Mouse (Mus musculus) embryonic facial prominence, embryonic 14.5 days (tissue): ENCODE measurements around the gene Scp2. TPM values are rescaled to one million over a fixed set of nuclear protein-coding genes. Genes with fewer than 3 reads are reported as not detected.

Source experiments
- ATAC-seq: fragments of 200-750 bp; cut with Nextera tagmentation; 2 replicates; pipeline ENCODE4 v1.8.0; 2017; ENCODE audit warnings: low read depth, moderate number of reproducible peaks, moderate TSS enrichment
- DNase-seq: peaks from one replicate; pipeline ENCODE4 v3.0.0-alpha.2; 2015; ENCODE audit warnings: low spot score
- H3K27ac ChIP-seq: fragments of 300-500 bp; sonication (generic); replicated peaks from 2 replicates; pipeline ENCODE4 v1.5.1; 2014; ENCODE audit warnings: low read depth, mild to moderate bottlenecking, low read length, moderate library complexity
- H3K27me3 ChIP-seq: fragments of 300-500 bp; sonication (generic); replicated peaks from 2 replicates; pipeline ENCODE4 v1.6.1; 2014; ENCODE audit warnings: low read length; ENCODE audit not compliant: control insufficient read depth, insufficient read depth
- H3K36me3 ChIP-seq: fragments of 300-500 bp; sonication (generic); 2 replicates; pipeline ENCODE4 v1.6.1; 2014; ENCODE audit warnings: low read length, mixed read lengths; ENCODE audit not compliant: control insufficient read depth, insufficient read depth
- H3K4me1 ChIP-seq: fragments of 300-500 bp; sonication (generic); 2 replicates; pipeline ENCODE4 v1.6.1; 2014; ENCODE audit warnings: antibody characterized with exemption, low read length; ENCODE audit not compliant: control insufficient read depth, insufficient read depth
- H3K4me2 ChIP-seq: fragments of 300-500 bp; sonication (generic); 2 replicates; pipeline ENCODE4 v1.6.1; 2014; ENCODE audit warnings: low read depth, mild to moderate bottlenecking, low read length, moderate library complexity, mixed read lengths
- H3K4me3 ChIP-seq: fragments of 300-500 bp; sonication (generic); 2 replicates; pipeline ENCODE4 v1.5.1; 2014; ENCODE audit warnings: low read depth, mild to moderate bottlenecking, low read length
- H3K9ac ChIP-seq: fragments of 300-500 bp; sonication (generic); 2 replicates; pipeline ENCODE4 v1.6.1; 2014; ENCODE audit warnings: low read depth, mild to moderate bottlenecking, low read length, moderate library complexity, mixed read lengths
- H3K9me3 ChIP-seq: fragments of 300-500 bp; sonication (generic); 2 replicates; pipeline ENCODE4 v1.6.1; 2016; ENCODE audit warnings: low read length; ENCODE audit not compliant: control insufficient read depth
- WGBS: fragments of 180-500 bp; shearing (Covaris S2); extraction: QIAGEN DNeasy Blood & Tissue Kit; methylation state at CpG from one replicate; pipeline ENCODE4 v1.1.7; 2014; 5-methylcytosine and 5-hydroxymethylcytosine counted together
- polyA plus RNA-seq: library from polyadenylated mRNA; unstranded; fragments of >200 nt; fragmentation: Nextera tagmentation; extraction: Ambion mirVana; gene quantifications from 2 replicates; pipeline ENCODE4 v1.2.1, GENCODE M21; 2014

Gene Scp2
- polyA plus RNA-seq, 1 experiment from 2014 or later = 200 TPM

GRCm38 (mm10) chr4:108063616-108064015, 81.2 kb downstream of the Scp2 start:
- no peak overlapping the region for H3K9ac ChIP-seq
- ATAC-seq (no peak), DNase-seq (no peak)
- no peaks in the 10 kb centered on the region for H3K9me3 ChIP-seq
- no peaks in the 10 kb centered on the region for H3K27me3 ChIP-seq
- H3K4me3 ChIP-seq = no peak overlapping the region
- 84% methylated on average over 6 of the region's 6 CpGs for WGBS
- H3K4me1 ChIP-seq = no peaks in the 10 kb centered on the region
- H3K4me2 ChIP-seq = no peak overlapping the region
- no peak overlapping the region for H3K27ac ChIP-seq
- peaks cover 57% of the 10 kb centered on the region for H3K36me3 ChIP-seq

GRCm38 (mm10) chr4:108062524-108062923, 82.3 kb downstream of the Scp2 start:
- no peak for DNase-seq
- WGBS = 91% methylated on average over 5 of the region's 5 CpGs
- no peak overlapping the region for H3K4me2 ChIP-seq
- no peak overlapping the region for H3K4me3 ChIP-seq
- no peaks in the 10 kb centered on the region for H3K4me1 ChIP-seq
- H3K27ac ChIP-seq = no peak overlapping the region
- H3K36me3 ChIP-seq = peaks cover 68% of the 10 kb centered on the region
- no peak for ATAC-seq
- H3K9ac ChIP-seq = no peak overlapping the region
- no peaks in the 10 kb centered on the region for H3K9me3 ChIP-seq
- H3K27me3 ChIP-seq = no peaks in the 10 kb centered on the region

GRCm38 (mm10) chr4:108060774-108061173, 84.0 kb downstream of the Scp2 start:
- Histone ChIP-seq H3K4me2 (no peak overlapping the region), H3K36me3 (peaks cover 61% of the 10 kb centered on the region), H3K27me3 (no peaks in the 10 kb centered on the region), H3K27ac (no peak overlapping the region), H3K4me1 (no peaks in the 10 kb centered on the region), H3K4me3 (no peak overlapping the region), H3K9ac (no peak overlapping the region), H3K9me3 (no peaks in the 10 kb centered on the region)
- DNase-seq (no peak), ATAC-seq (no peak)
- 77% methylated on average over 4 of the region's 4 CpGs for WGBS

- Histone ChIP-seq H3K36me3 (peaks cover 69% of the 10 kb centered on the region), H3K27ac (no peak overlapping the region), H3K9ac (no peak overlapping the region; the same call in 1 of the 2 replicates), H3K4me1 (no peaks in the 10 kb centered on the region), H3K4me3 (no peak overlapping the region), H3K4me2 (no peak overlapping the region), H3K9me3 (no peaks in the 10 kb centered on the region), H3K27me3 (no peaks in the 10 kb centered on the region)
- DNase-seq (no peak), ATAC-seq (no peak)
- 65% methylated on average over 19 of the region's 19 CpGs for WGBS
Measured at GRCm38 (mm10) chr4:108059601-108060379, 85.0 kb downstream of the Scp2 start.

- 72% methylated on average over 10 of the region's 10 CpGs for WGBS
- ATAC-seq (no peak), DNase-seq (no peak)
- no peaks in the 10 kb centered on the region for H3K4me1 ChIP-seq
- no peaks in the 10 kb centered on the region for H3K27me3 ChIP-seq
- peaks cover 80% of the 10 kb centered on the region for H3K36me3 ChIP-seq
- H3K27ac ChIP-seq = no peak overlapping the region
- H3K9ac ChIP-seq = no peak overlapping the region
- H3K9me3 ChIP-seq = no peaks in the 10 kb centered on the region
- H3K4me2 ChIP-seq = no peak overlapping the region
- H3K4me3 ChIP-seq = no peak overlapping the region
Measured at GRCm38 (mm10) chr4:108058166-108058565, 86.6 kb downstream of the Scp2 start.

- no peak for ATAC-seq
- Histone ChIP-seq H3K9ac (no peak overlapping the region), H3K27me3 (no peaks in the 10 kb centered on the region), H3K4me2 (no peak overlapping the region), H3K4me3 (no peak overlapping the region), H3K4me1 (no peaks in the 10 kb centered on the region), H3K27ac (no peak overlapping the region), H3K9me3 (no peaks in the 10 kb centered on the region), H3K36me3 (peaks cover 79% of the 10 kb centered on the region)
- WGBS = 85% methylated on average over 2 of the region's 2 CpGs
- DNase-seq = no peak
Measured at GRCm38 (mm10) chr4:108057247-108057646, 87.6 kb downstream of the Scp2 start.

GRCm38 (mm10) chr4:108055873-108056272, 88.9 kb downstream of the Scp2 start:
- H3K9me3 ChIP-seq = no peaks in the 10 kb centered on the region
- no peak overlapping the region for H3K4me2 ChIP-seq
- DNase-seq = no peak
- no peak overlapping the region for H3K4me3 ChIP-seq
- H3K9ac ChIP-seq = no peak overlapping the region
- ATAC-seq = no peak
- no peak overlapping the region for H3K27ac ChIP-seq
- H3K36me3 ChIP-seq = peaks cover 75% of the 10 kb centered on the region
- no peaks in the 10 kb centered on the region for H3K27me3 ChIP-seq
- 89% methylated on average over 10 of the region's 10 CpGs for WGBS
- no peaks in the 10 kb centered on the region for H3K4me1 ChIP-seq

GRCm38 (mm10) chr4:108052673-108053072, 92.1 kb downstream of the Scp2 start:
- 88% methylated on average over 8 of the region's 8 CpGs for WGBS
- H3K9ac ChIP-seq = no peak overlapping the region
- no peaks in the 10 kb centered on the region for H3K27me3 ChIP-seq
- no peaks in the 10 kb centered on the region for H3K4me1 ChIP-seq
- ATAC-seq = no peak
- H3K4me2 ChIP-seq = no peak overlapping the region
- no peaks in the 10 kb centered on the region for H3K9me3 ChIP-seq
- no peak overlapping the region for H3K27ac ChIP-seq
- no peak overlapping the region for H3K4me3 ChIP-seq
- H3K36me3 ChIP-seq = peaks cover 70% of the 10 kb centered on the region
- no peak for DNase-seq

GRCm38 (mm10) chr4:108051687-108052274, 93.0 kb downstream of the Scp2 start:
- 78% methylated on average over 10 of the region's 10 CpGs for WGBS
- DNase-seq (no peak), ATAC-seq (no peak)
- no peaks in the 10 kb centered on the region for H3K27me3 ChIP-seq
- no peak overlapping the region for H3K27ac ChIP-seq
- H3K36me3 ChIP-seq = peaks cover 72% of the 10 kb centered on the region
- H3K4me2 ChIP-seq = no peak overlapping the region
- H3K9ac ChIP-seq = no peak overlapping the region
- no peaks in the 10 kb centered on the region for H3K4me1 ChIP-seq
- no peaks in the 10 kb centered on the region for H3K9me3 ChIP-seq
- no peak overlapping the region for H3K4me3 ChIP-seq
